Mouse (Mus musculus) MEL (cell line): ENCODE results near the gene Nfia. TPM values are rescaled to one million over a fixed set of nuclear protein-coding genes. Genes with fewer than 3 reads are reported as not detected.

Source experiments
- DNase-seq: peaks from one replicate; pipeline ENCODE4 v3.0.0; 2011; ENCODE audit warnings: low read depth, low spot score
- H3K27ac ChIP-seq: 2 replicates; pipeline ENCODE4 v1.5.1; 2012; ENCODE audit warnings: low read depth, mild to moderate bottlenecking, control low read depth, low read length, moderate library complexity; ENCODE audit not compliant: control insufficient read depth
- H3K27me3 ChIP-seq, 2 experiments: fragments of 150-350 bp in 1 of 2; sonication (generic) in 1 of 2; 2 replicates each; pipeline ENCODE4 v1.6.1; 2012; ENCODE audit warnings: low read length in 2 of 2, mild to moderate bottlenecking in 2 of 2, improper control_type of control experiment in 1 of 2, moderate library complexity in 1 of 2; ENCODE audit not compliant: insufficient read depth in 2 of 2, control insufficient read depth in 1 of 2
- H3K36me3 ChIP-seq, 2 experiments: 2 replicates each; pipeline ENCODE4 v1.6.1; 2012 to 2014; ENCODE audit warnings: low read length in 2 of 2, improper control_type of control experiment in 1 of 2, inconsistent platforms in 1 of 2, mild to moderate bottlenecking in 1 of 2; ENCODE audit not compliant: insufficient read depth in 2 of 2, control insufficient read depth in 1 of 2
- H3K4me1 ChIP-seq, 2 experiments: fragments of 150-350 bp in 1 of 2; sonication (generic) in 1 of 2; 2 replicates each; pipeline ENCODE4 v1.6.1; 2012; ENCODE audit warnings: low read length in 2 of 2, improper control_type of control experiment in 1 of 2, mild to moderate bottlenecking in 1 of 2; ENCODE audit not compliant: insufficient read depth in 2 of 2, control insufficient read depth in 1 of 2
- H3K4me3 ChIP-seq, 2 experiments: fragments of 150-350 bp in 1 of 2; sonication (generic) in 1 of 2; 2 replicates each; pipeline ENCODE4 v1.5.1; 2012; ENCODE audit warnings: low read depth in 2 of 2, low read length in 2 of 2, mild to moderate bottlenecking in 2 of 2, moderate library complexity in 2 of 2, control low read depth in 1 of 2, improper control_type of control experiment in 1 of 2; ENCODE audit not compliant: control insufficient read depth in 1 of 2, insufficient read depth in 1 of 2
- H3K79me2 ChIP-seq: 2 replicates; pipeline ENCODE4 v1.6.1; 2012; ENCODE audit warnings: mild to moderate bottlenecking, low read length, moderate library complexity; ENCODE audit not compliant: control insufficient read depth, poor library complexity, insufficient read depth
- H3K9ac ChIP-seq: 2 replicates; pipeline ENCODE4 v1.6.1; 2012; ENCODE audit warnings: low read depth, mild to moderate bottlenecking, control low read depth, low read length, moderate library complexity; ENCODE audit not compliant: control insufficient read depth, poor library complexity, severe bottlenecking
- H3K9me3 ChIP-seq: fragments of 150-350 bp; sonication (generic); replicated peaks from 2 replicates; pipeline ENCODE4 v1.6.1; 2012; ENCODE audit warnings: mild to moderate bottlenecking, low read length, improper control_type of control experiment, moderate library complexity; ENCODE audit not compliant: insufficient read depth
- BHLHE40 ChIP-seq: IDR thresholded peaks from 2 replicates; pipeline ENCODE4 v1.6.1; 2012; ENCODE audit warnings: low read depth, mild to moderate bottlenecking, inconsistent platforms, low read length, improper control_type of control experiment, borderline replicate concordance
- CHD1 ChIP-seq: IDR thresholded peaks from 2 replicates; pipeline ENCODE4 v1.6.1; 2012; ENCODE audit warnings: low read depth, mild to moderate bottlenecking, inconsistent platforms, low read length, improper control_type of control experiment
- EP300 ChIP-seq, 2 experiments: IDR thresholded peaks; 2 replicates each; pipeline ENCODE4 v1.6.1; 2011; ENCODE audit warnings: improper control_type of control experiment in 2 of 2, low read length in 2 of 2, low read depth in 1 of 2, mild to moderate bottlenecking in 1 of 2
- ETS1 ChIP-seq: IDR thresholded peaks from 2 replicates; pipeline ENCODE4 v1.6.1; 2012; ENCODE audit warnings: low read depth, mild to moderate bottlenecking, inconsistent platforms, low read length, improper control_type of control experiment, moderate library complexity
- GABPA ChIP-seq: IDR thresholded peaks from 2 replicates; pipeline ENCODE4 v1.6.1; 2012; ENCODE audit warnings: low read depth, mild to moderate bottlenecking, inconsistent platforms, low read length, improper control_type of control experiment, moderate library complexity
- GATA1 ChIP-seq: IDR thresholded peaks from 2 replicates; pipeline ENCODE4 v1.6.1; 2011; ENCODE audit warnings: low read depth, low read length, improper control_type of control experiment
- JUND ChIP-seq: IDR thresholded peaks from 2 replicates; pipeline ENCODE4 v1.6.1; 2011; ENCODE audit warnings: low read depth, mild to moderate bottlenecking, improper control_type of control experiment, low read length
- MAX ChIP-seq: IDR thresholded peaks from 2 replicates; pipeline ENCODE4 v1.6.1; 2011; ENCODE audit warnings: low read length, improper control_type of control experiment
- POLR2A ChIP-seq, 2 experiments: IDR thresholded peaks; 2 replicates each; pipeline ENCODE4 v1.6.1; 2011 to 2012; ENCODE audit warnings: low read length in 2 of 2, mild to moderate bottlenecking in 2 of 2, control low read depth in 1 of 2, improper control_type of control experiment in 1 of 2, low read depth in 1 of 2, moderate library complexity in 1 of 2; ENCODE audit not compliant: control insufficient read depth in 1 of 2, insufficient read depth in 1 of 2, poor library complexity in 1 of 2
- RAD21 ChIP-seq: IDR thresholded peaks from 2 replicates; pipeline ENCODE4 v1.6.1; 2011; ENCODE audit warnings: mild to moderate bottlenecking, low read depth, low read length, improper control_type of control experiment
- SIN3A ChIP-seq: IDR thresholded peaks from 2 replicates; pipeline ENCODE4 v1.6.1; 2012; ENCODE audit warnings: low read length, improper control_type of control experiment, inconsistent platforms
- SMC3 ChIP-seq: IDR thresholded peaks from 2 replicates; pipeline ENCODE4 v1.6.1; 2011; ENCODE audit warnings: low read depth, low read length, improper control_type of control experiment
- TCF12 ChIP-seq: IDR thresholded peaks from 2 replicates; pipeline ENCODE4 v1.6.1; 2014; ENCODE audit warnings: low read depth, mild to moderate bottlenecking, inconsistent platforms, low read length, improper control_type of control experiment, moderate library complexity
- ZKSCAN1 ChIP-seq: IDR thresholded peaks from 2 replicates; pipeline ENCODE4 v1.6.1; 2012; ENCODE audit warnings: low read depth, mild to moderate bottlenecking, inconsistent platforms, low read length, improper control_type of control experiment, moderate library complexity
- polyA plus RNA-seq, 2 experiments: library from polyadenylated mRNA; stranded (reverse) in 1 of 2; unstranded in 1 of 2; fragments of >175 nt in 1 of 2; fragments of >200 nt in 1 of 2; gene quantifications; 2 replicates each; pipeline versions ENCODE4 v1.2.1 to v1.2.4; 2012; ENCODE audit warnings: low replicate concordance in 2 of 2, low read depth in 1 of 2; ENCODE audit not compliant: insufficient read length in 2 of 2, insufficient read depth in 1 of 2, missing spikeins in 1 of 2
- total RNA-seq: library from RNA; depleted of rRNA; stranded (reverse); fragments of 300-350 nt; gene quantifications from 2 replicates; pipeline ENCODE4 v1.2.3, GENCODE M21; 2012

Nfia gene
- total and polyA plus RNA-seq, 3 experiments, result 10.2 to 20.5 (median 13.4) TPM

GRCm38 (mm10) chr4:97850991-97851390 is 78.5 kb downstream of the Nfia start:
- Histone ChIP-seq H3K27ac (no peak overlapping the region; the same call in 1 of the 2 replicates), H3K9ac (no peak overlapping the region), H3K27me3 (no peaks in the 10 kb centered on the region), H3K4me1 (peaks cover 4 to 21% of the 10 kb centered on the region in 2 experiments), H3K4me3 (no peak overlapping the region), H3K9me3 (no peaks in the 10 kb centered on the region), H3K36me3 (peaks cover 22 to 41% of the 10 kb centered on the region in 2 experiments), H3K79me2 (peaks cover 28% of the 10 kb centered on the region)
- peak; percentile 58 for DNase-seq
- TF ChIP-seq SMC3 (no peak), ETS1 (no peak), TCF12 (0 out of 2 replicates have a peak, but pooled peaks have one; percentile 17), GATA1 (peak; percentile 37), POLR2A (IDR thresholded peaks at IDR 0.05; ENCODE audit: control insufficient read depth in 1 of 2, insufficient read depth in 1 of 2, low read depth in 1 of 2, low read length in 2 of 2, poor library complexity in 1 of 2) (no peak), EP300 (IDR thresholded peaks at IDR 0.05; ENCODE audit: low read depth in 1 of 2, low read length in 2 of 2) (peak; percentile 18 to 55)

GRCm38 (mm10) chr4:97851698-97852097 is 79.2 kb downstream of the Nfia start:
- TF ChIP-seq CHD1 (no peak), MAX (no peak), JUND (no peak)
- Histone ChIP-seq H3K9ac (no peak overlapping the region), H3K27ac (no peak overlapping the region), H3K27me3 (no peaks in the 10 kb centered on the region), H3K36me3 (peaks cover 18 to 34% of the 10 kb centered on the region in 2 experiments), H3K9me3 (no peaks in the 10 kb centered on the region), H3K79me2 (peaks cover 31% of the 10 kb centered on the region), H3K4me1 (peaks cover 4 to 19% of the 10 kb centered on the region in 2 experiments), H3K4me3 (no peak overlapping the region)
- no peak for DNase-seq

- TF ChIP-seq ETS1 (no peak), BHLHE40 (no peak), SIN3A (no peak), GATA1 (no peak), GABPA (no peak), RAD21 (no peak), TCF12 (no peak), ZKSCAN1 (no peak), CHD1 (no peak)
- no peak overlapping the region for H3K27ac ChIP-seq
- peaks cover 4 to 19% of the 10 kb centered on the region in 2 experiments for H3K4me1 ChIP-seq
These were observed 80.1 kb downstream of the Nfia start for GRCm38 (mm10) chr4:97852626-97853025.

More at GRCm38 (mm10) chr4:97852626-97853025, 80.1 kb downstream of the Nfia start:
- Histone ChIP-seq H3K27me3 (no peaks in the 10 kb centered on the region), H3K9me3 (no peaks in the 10 kb centered on the region), H3K36me3 (peaks cover 18 to 32% of the 10 kb centered on the region in 2 experiments), H3K79me2 (peaks cover 25% of the 10 kb centered on the region), H3K9ac (no peak overlapping the region), H3K4me3 (no peak overlapping the region)
- DNase-seq, result no peak
